Mouse (Mus musculus): ENCODE data around the gene Retn.

DNA sequence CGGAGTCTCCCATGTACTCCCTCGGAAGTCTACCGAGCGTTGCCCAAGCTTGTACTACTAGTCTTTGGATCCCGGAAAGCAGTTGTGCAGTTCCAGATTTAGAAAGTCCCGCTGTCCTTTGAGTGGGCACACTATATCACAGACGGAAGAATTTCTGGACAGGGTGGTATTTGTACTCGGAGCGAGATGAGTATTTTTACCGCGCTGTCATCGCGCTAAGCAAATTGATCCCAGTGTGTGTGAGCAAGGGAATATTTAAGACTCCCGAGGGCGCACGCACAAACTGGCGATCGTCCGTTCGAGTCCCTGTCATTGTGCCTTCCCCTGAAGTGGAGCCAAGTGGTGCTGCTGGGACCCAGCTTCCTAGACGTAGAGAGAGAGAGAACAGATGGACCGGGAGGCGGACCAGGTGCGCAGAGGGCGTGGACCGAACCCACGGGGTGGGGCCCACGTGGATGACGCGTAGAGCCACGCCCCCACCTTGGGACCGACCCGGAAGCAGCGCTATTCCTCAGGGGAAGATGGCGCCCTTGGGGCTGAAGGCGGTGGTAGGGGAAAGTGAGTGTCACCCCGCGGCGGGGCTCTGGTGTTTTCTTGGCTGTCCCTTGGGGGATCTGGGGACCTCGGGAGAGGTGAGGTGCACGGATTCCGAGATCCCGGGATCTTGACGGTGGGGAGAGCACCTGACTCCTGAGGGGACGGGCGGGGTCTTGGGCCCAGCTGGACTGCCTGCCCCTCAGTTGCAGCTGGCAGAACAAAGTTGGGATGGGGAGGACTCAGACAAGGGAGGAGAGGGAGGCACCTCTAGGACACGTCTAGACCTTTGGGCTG is 24.7 kb upstream of the Retn start, which contains the start of gene Stxbp2:
- TF ChIP-seq EP300 (IDR thresholded peaks at IDR 0.05; ENCODE audit: low read depth) (no peak), CTCF (IDR thresholded peaks at IDR 0.05; ENCODE audit: low read depth) (no peak)

Measured in heart, postnatal 0 days (tissue).